Mouse (Mus musculus) liver, embryonic 14.5 days (tissue): Measurements from ENCODE around the gene C1qb.

Source experiments
- CTCF ChIP-seq: IDR thresholded peaks from 2 replicates; pipeline ENCODE4 v1.5.1; 2016; ENCODE audit warnings: antibody characterized with exemption, low read depth, control low read depth
- EP300 ChIP-seq: IDR thresholded peaks from 2 replicates; pipeline ENCODE4 v1.6.1; 2016; ENCODE audit warnings: antibody characterized with exemption, low read depth

- no peak for TF ChIP-seq CTCF
- no peak for TF ChIP-seq EP300
These were observed 21.8 kb upstream of the C1qb start for GRCm38 (mm10) chr4:136907809-136908208.
